Mouse (Mus musculus) C2C12 (cell line): ENCODE measurements at regions not wholly inside any gene's neighbourhood (a gene's known extent, or its start where the extent isn't known, plus 50 kb on each side); places are given as distances from the start of the nearest gene placed in this dataset.

Experiments
- CEBPB ChIP-seq: IDR thresholded peaks from one replicate; pipeline ENCODE4 v1.6.1; 2011; ENCODE audit warnings: low read depth, mild to moderate bottlenecking, control low read depth, moderate library complexity
- CTCF ChIP-seq: IDR thresholded peaks from one replicate; pipeline ENCODE4 v1.5.1; 2011; ENCODE audit not compliant: control insufficient read depth, insufficient read depth, insufficient read length
- MAX ChIP-seq: IDR thresholded peaks from one replicate; pipeline ENCODE4 v1.6.1; 2011; ENCODE audit warnings: mild to moderate bottlenecking, control low read depth
- MYOD1 ChIP-seq: IDR thresholded peaks from one replicate; pipeline ENCODE4 v1.6.1; 2011; ENCODE audit warnings: low read depth; ENCODE audit not compliant: control insufficient read depth, insufficient read length
- MYOG ChIP-seq: IDR thresholded peaks from one replicate; pipeline ENCODE4 v1.6.1; 2011; ENCODE audit not compliant: control insufficient read depth, insufficient read length; ENCODE audit errors: extremely low read depth
- USF1 ChIP-seq: IDR thresholded peaks from one replicate; pipeline ENCODE4 v1.6.1; 2011; ENCODE audit warnings: low read depth, mild to moderate bottlenecking, control low read depth, moderate library complexity

GRCm38 (mm10) chr5:133070141-133070540, 527.0 kb upstream of the Auts2 start:
- TF ChIP-seq CTCF (no peak), MYOG (no peak), MYOD1 (no peak), CEBPB (no peak), MAX (no peak), USF1 (no peak)
